Mouse (Mus musculus) stomach, postnatal 0 days (tissue): Measurements from ENCODE around the gene Enox1.

Source experiments
- CTCF ChIP-seq: IDR thresholded peaks from 2 replicates; pipeline ENCODE4 v1.5.1; 2016; ENCODE audit warnings: antibody characterized with exemption, low read depth, mild to moderate bottlenecking, moderate library complexity
- EP300 ChIP-seq: optimal IDR thresholded peaks from 2 replicates; pipeline ENCODE3; 2016; ENCODE audit warnings: antibody characterized with exemption

DNA sequence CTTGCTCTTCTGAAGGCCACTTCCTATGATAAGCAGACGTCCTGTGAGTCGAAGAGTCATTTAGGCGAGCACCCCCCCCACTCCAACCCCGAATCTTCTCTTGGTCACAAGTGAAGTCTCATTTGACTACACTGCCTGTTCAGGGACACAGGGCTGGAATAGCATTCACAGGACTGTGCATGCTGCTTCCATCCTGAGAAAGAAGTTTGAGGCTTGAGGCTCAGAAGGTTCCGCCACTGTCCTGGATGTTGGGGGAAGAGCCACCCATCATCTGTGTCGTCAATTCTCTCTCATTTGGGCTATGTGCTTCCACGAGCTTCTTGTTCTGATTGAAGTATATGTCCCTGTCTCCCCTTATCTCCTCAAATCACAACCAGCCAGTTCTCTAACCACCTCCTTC is 220.2 kb downstream of the Enox1 start:
- no peak for TF ChIP-seq CTCF
- no peak for TF ChIP-seq EP300
